20 mouse cellular contexts compared by ENCODE assay signal in the genomic region with DNA sequence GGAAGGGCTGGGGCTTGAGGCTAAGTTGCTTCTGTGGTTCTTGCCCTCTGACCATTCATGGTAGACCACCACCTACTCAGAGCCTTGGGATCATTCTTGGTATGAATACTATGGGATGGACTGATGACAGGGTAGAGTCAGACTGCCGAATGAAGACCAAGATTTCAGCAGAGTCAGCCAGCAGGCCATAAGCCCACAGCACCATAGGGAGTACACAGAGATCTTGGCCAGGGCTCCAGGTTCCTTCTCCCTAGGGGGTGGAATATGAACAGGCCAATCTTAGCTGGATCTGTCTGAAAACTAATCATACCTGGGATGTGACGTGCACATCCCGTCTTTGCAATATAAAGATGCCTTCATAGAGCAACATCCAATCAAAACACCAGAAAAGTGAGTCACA.
"Had no signal": no experiment of that assay in that cellular context is flagged by ENCODE, and none has a peak within 500 bp of the region (broad histone marks: within the 10 kb centered on the region; RNA-seq: fewer than 3 reads in every experiment).

No protein-coding gene starts in this region.

- H3K4me1 ChIP-seq: heart, embryonic 10.5 days; heart, embryonic 12.5 days; hindbrain, embryonic 12.5 days; intestine, embryonic 15.5 days; limb, embryonic 15.5 days; liver, embryonic 12.5 days had no signal

- H3K27ac ChIP-seq: heart, embryonic 10.5 days; hindbrain, embryonic 10.5 days; hindbrain, embryonic 12.5 days; hindbrain, embryonic 14.5 days; intestine, embryonic 15.5 days; limb, embryonic 13.5 days; limb, embryonic 15.5 days; liver, embryonic 12.5 days; liver, embryonic 14.5 days had no signal

- DNase-seq: gastrocnemius, postnatal 14 days; heart, postnatal 10 days; heart, postnatal 4 days; kidney, adult 18-20 months; kidney, adult 8-10 months; kidney, postnatal 10 days; kidney, postnatal 25 days; layer of hippocampus, adult 9-11 months; layer of hippocampus, postnatal 36 days; left cerebral cortex, postnatal 4 days had no signal

- H3K4me3 ChIP-seq: heart, embryonic 10.5 days; heart, embryonic 12.5 days; hindbrain, embryonic 10.5 days; hindbrain, embryonic 12.5 days; intestine, embryonic 15.5 days; limb, embryonic 13.5 days; limb, embryonic 15.5 days; liver, embryonic 12.5 days had no signal
